Mouse (Mus musculus) macrophage (primary cell): ENCODE measurements around the gene Sephs2. TPM values are rescaled to one million over a fixed set of nuclear protein-coding genes. Genes with fewer than 3 reads are reported as not detected.

ENCODE experiments used
- H3K27ac ChIP-seq: fragments of 350-480 bp; formaldehyde crosslinking; 2 replicates; pipeline ENCODE4 v1.9.0; 2021
- H3K36me3 ChIP-seq: fragments of 350-480 bp; formaldehyde crosslinking; 2 replicates; pipeline ENCODE4 v1.9.0; 2021; ENCODE audit errors: inconsistent target
- H3K4me3 ChIP-seq: fragments of 350-480 bp; formaldehyde crosslinking; 2 replicates; pipeline ENCODE4 v1.9.0; 2021; ENCODE audit errors: inconsistent target
- H3K79me2 ChIP-seq: fragments of 350-480 bp; formaldehyde crosslinking; 2 replicates; pipeline ENCODE4 v1.9.0; 2021; ENCODE audit errors: inconsistent target
- WGBS: methylation state at CpG from one replicate; pipeline ENCODE4 v1.1.7; 2026; ENCODE audit warnings: inconsistent platforms; ENCODE audit not compliant: missing documents; 5-methylcytosine and 5-hydroxymethylcytosine counted together
- polyA plus RNA-seq: library from polyadenylated mRNA; stranded (reverse); fragments of 250-400 nt; gene quantifications from 3 replicates; pipeline ENCODE4 v1.2.4, GENCODE M21; 2018; ENCODE audit warnings: inconsistent platforms
- total RNA-seq, 78 experiments: library from RNA; depleted of rRNA; stranded (reverse); fragments of 250-400 nt; gene quantifications; 1 replicate in 9 of 78; 2 replicates in 24 of 78; 3 replicates in 43 of 78; 4 replicates in 2 of 78; pipeline ENCODE4 v1.2.4; 2018; ENCODE audit warnings: inconsistent platforms in 56 of 78

Sephs2 gene
- 10 to 100 TPM in 15 of 26 experiments, 1 to 10 TPM in 11; 1.8 to 76.5 (median 14.2) TPM for total RNA-seq (2018; cell fraction: chromatin; rRNA removed)
- 100 to 1,000 TPM in 1 of 26 experiments, 10 to 100 TPM in 25; 13.6 to 109 (median 45.9) TPM for total RNA-seq (2018; cell fraction: cytosol; rRNA removed)
- 100 to 1,000 TPM in 1 of 26 experiments, 10 to 100 TPM in 22, 1 to 10 TPM in 3; 5.1 to 115 (median 32.6) TPM for total RNA-seq (2018; cell fraction: nucleus; rRNA removed)
- polyA plus RNA-seq, result 19.7 to 40.4 TPM (median 38.9 TPM) in 3 replicates

- Histone ChIP-seq H3K79me2 (peaks cover 23% of the 10 kb centered on the region), H3K4me3 (peak within 1 kb of the TSS; percentile 48), H3K36me3 (no peaks in the 10 kb centered on the region), H3K27ac (peak within 1 kb of the TSS; percentile 63)
- WGBS, result 1% methylated on average over 39 of the region's 39 CpGs
Measured at GRCm38 (mm10) chr7:127273925-127274789, at the start of gene Sephs2. Gene Sephs2 (minus strand): TSS chr7:127274055.

GRCm38 (mm10) chr7:127322085-127322484 lies 48.2 kb upstream of the Sephs2 start:
- Histone ChIP-seq H3K36me3 (0 out of 2 replicates have a peak, but pooled peaks cover 6% of the 10 kb centered on the region), H3K27ac (no peak overlapping the region), H3K4me3 (no peak overlapping the region), H3K79me2 (no peaks in the 10 kb centered on the region)
- 62% methylated on average over 5 of the region's 5 CpGs for WGBS

- WGBS, result 81% methylated on average over 4 of the region's 4 CpGs
- Histone ChIP-seq H3K27ac (no peak overlapping the region), H3K79me2 (no peaks in the 10 kb centered on the region), H3K36me3 (0 out of 2 replicates have a peak, but pooled peaks cover 6% of the 10 kb centered on the region), H3K4me3 (no peak overlapping the region)
Measured at GRCm38 (mm10) chr7:127321106-127321505, 47.3 kb upstream of the Sephs2 start.

GRCm38 (mm10) chr7:127313912-127314311 lies 40.1 kb upstream of the Sephs2 start:
- WGBS, result 63% methylated on average over 8 of the region's 8 CpGs
- no peak overlapping the region for H3K4me3 ChIP-seq
- no peaks in the 10 kb centered on the region for H3K79me2 ChIP-seq
- no peak overlapping the region for H3K27ac ChIP-seq
- H3K36me3 ChIP-seq, result no peaks in the 10 kb centered on the region

GRCm38 (mm10) chr7:127309951-127310350 lies 36.1 kb upstream of the Sephs2 start:
- Histone ChIP-seq H3K36me3 (no peaks in the 10 kb centered on the region; the same call in 1 of the 2 replicates), H3K79me2 (no peaks in the 10 kb centered on the region), H3K27ac (no peak overlapping the region), H3K4me3 (no peak overlapping the region)
- 97% methylated on average over 12 of the region's 12 CpGs for WGBS

GRCm38 (mm10) chr7:127308887-127309286 lies 35.0 kb upstream of the Sephs2 start:
- no peaks in the 10 kb centered on the region; the same call in 1 of the 2 replicates for H3K36me3 ChIP-seq

GRCm38 (mm10) chr7:127308431-127308830 lies 34.6 kb upstream of the Sephs2 start:
- Histone ChIP-seq H3K79me2 (no peaks in the 10 kb centered on the region), H3K27ac (no peak overlapping the region), H3K36me3 (no peaks in the 10 kb centered on the region; the same call in 1 of the 2 replicates), H3K4me3 (no peak overlapping the region)
- WGBS, result 86% methylated on average over 2 of the region's 2 CpGs

More at GRCm38 (mm10) chr7:127308887-127309286, 35.0 kb upstream of the Sephs2 start:
- Histone ChIP-seq H3K27ac (no peak overlapping the region), H3K79me2 (no peaks in the 10 kb centered on the region), H3K4me3 (no peak overlapping the region)
- 95% methylated on average over 4 of the region's 4 CpGs for WGBS

GRCm38 (mm10) chr7:127297586-127298193 lies 23.8 kb upstream of the Sephs2 start:
- H3K27ac ChIP-seq, result no peak overlapping the region
- WGBS, result 94% methylated on average over 5 of the region's 5 CpGs
- no peak overlapping the region for H3K4me3 ChIP-seq
- no peaks in the 10 kb centered on the region for H3K36me3 ChIP-seq
- no peaks in the 10 kb centered on the region for H3K79me2 ChIP-seq

- H3K27ac ChIP-seq, result no peak overlapping the region
- WGBS, result 63% methylated on average over 5 of the region's 5 CpGs
- H3K4me3 ChIP-seq, result 0 out of 2 replicates have a peak overlapping the region, but pooled peaks have one; percentile 2
Measured at GRCm38 (mm10) chr7:127296786-127297555, 23.1 kb upstream of the Sephs2 start.

GRCm38 (mm10) chr7:127296098-127296497 lies 22.2 kb upstream of the Sephs2 start, which contains the start of gene Itgal:
Gene Itgal (plus strand): TSS chr7:127296260.
- no peaks in the 10 kb centered on the region for H3K36me3 ChIP-seq
- H3K4me3 ChIP-seq, result peak within 1 kb of the TSS; percentile 2; the same call in 1 of the 2 replicates
- WGBS, result 16% methylated on average over 11 of the region's 11 CpGs
- H3K27ac ChIP-seq, result peak within 1 kb of the TSS; percentile 28
- no peaks in the 10 kb centered on the region for H3K79me2 ChIP-seq

More at GRCm38 (mm10) chr7:127296786-127297555, 23.1 kb upstream of the Sephs2 start:
- Histone ChIP-seq H3K79me2 (no peaks in the 10 kb centered on the region), H3K36me3 (no peaks in the 10 kb centered on the region)

- Histone ChIP-seq H3K4me3 (no peak overlapping the region), H3K36me3 (no peaks in the 10 kb centered on the region), H3K27ac (peak overlapping the region; percentile 66), H3K79me2 (no peaks in the 10 kb centered on the region)
- WGBS, result 2% methylated on average over 8 of the region's 8 CpGs
Measured at GRCm38 (mm10) chr7:127290142-127290541, 16.3 kb upstream of the Sephs2 start.

GRCm38 (mm10) chr7:127289306-127289705 lies 15.5 kb upstream of the Sephs2 start:
- no peaks in the 10 kb centered on the region for H3K79me2 ChIP-seq
- H3K36me3 ChIP-seq, result no peaks in the 10 kb centered on the region
- no peak overlapping the region for H3K4me3 ChIP-seq
- peak overlapping the region; percentile 66 for H3K27ac ChIP-seq
- WGBS, result 8% methylated on average over 2 of the region's 2 CpGs

- Histone ChIP-seq H3K4me3 (no peak overlapping the region), H3K79me2 (no peaks in the 10 kb centered on the region), H3K36me3 (no peaks in the 10 kb centered on the region), H3K27ac (no peak overlapping the region)
- WGBS, result 83% methylated on average over 1 of the region's 1 CpGs
Measured at GRCm38 (mm10) chr7:127287940-127288339, 14.1 kb upstream of the Sephs2 start.

- H3K4me3 ChIP-seq, result no peak overlapping the region
- 59% methylated on average over 5 of the region's 10 CpGs for WGBS
- no peaks in the 10 kb centered on the region for H3K79me2 ChIP-seq
- no peak overlapping the region for H3K27ac ChIP-seq
- H3K36me3 ChIP-seq, result no peaks in the 10 kb centered on the region
Measured at GRCm38 (mm10) chr7:127285154-127285553, 11.3 kb upstream of the Sephs2 start.
